Mouse (Mus musculus) thymus, adult 2 months (tissue): ENCODE data around the gene Acss1. TPM values are rescaled to one million over a fixed set of nuclear protein-coding genes. Genes with fewer than 3 reads are reported as not detected.

Source experiments
- DNase-seq: peaks from one replicate; pipeline ENCODE4 v3.0.0; 2021
- H3K27ac ChIP-seq: fragments of 200-500 bp; 2 replicates; pipeline ENCODE4 v1.5.1; 2012; ENCODE audit warnings: low read length, control low read depth; ENCODE audit not compliant: control insufficient read depth, insufficient read depth
- H3K27me3 ChIP-seq: fragments of 200-500 bp; 2 replicates; pipeline ENCODE4 v1.6.1; 2012; ENCODE audit warnings: mild to moderate bottlenecking, low read length, moderate library complexity, mixed read lengths; ENCODE audit not compliant: control insufficient read depth, insufficient read depth
- H3K36me3 ChIP-seq: fragments of 200-500 bp; 2 replicates; pipeline ENCODE4 v1.6.1; 2012; ENCODE audit warnings: mild to moderate bottlenecking, low read length, moderate library complexity; ENCODE audit not compliant: control insufficient read depth, insufficient read depth
- H3K4me1 ChIP-seq: fragments of 200-500 bp; replicated peaks from 2 replicates; pipeline ENCODE4 v1.6.1; 2012; ENCODE audit warnings: low read length; ENCODE audit not compliant: control insufficient read depth, insufficient read depth
- H3K4me3 ChIP-seq: fragments of 200-500 bp; 2 replicates; pipeline ENCODE4 v1.5.1; 2012; ENCODE audit warnings: mild to moderate bottlenecking, low read length, control low read depth, moderate library complexity; ENCODE audit not compliant: control insufficient read depth, insufficient read depth
- CTCF ChIP-seq: fragments of 200-500 bp; IDR thresholded peaks from 2 replicates; pipeline ENCODE4 v1.5.1; 2012; ENCODE audit warnings: mild to moderate bottlenecking, control low read depth, low read length, moderate library complexity, borderline replicate concordance; ENCODE audit not compliant: control insufficient read depth, poor library complexity, insufficient read depth; ENCODE audit errors: extremely low read depth
- POLR2A ChIP-seq: fragments of 200-500 bp; IDR thresholded peaks from 2 replicates; pipeline ENCODE4 v1.6.1; 2012; ENCODE audit warnings: mild to moderate bottlenecking, low read length, control low read depth, moderate library complexity; ENCODE audit not compliant: control insufficient read depth, poor library complexity, insufficient read depth; ENCODE audit errors: extremely low read depth
- WGBS: fragments of 180-500 bp; shearing (Covaris S2); methylation state at CpG from one replicate; pipeline ENCODE4 v1.1.7; 2018; 5-methylcytosine and 5-hydroxymethylcytosine counted together
- polyA plus RNA-seq: library from polyadenylated mRNA; depleted of rRNA; stranded (reverse); fragments of >200 nt; gene quantifications from 2 replicates; pipeline ENCODE4 v1.2.3, GENCODE M21; 2012

Gene Acss1
- polyA plus RNA-seq, 1 experiment, result 124 TPM

GRCm38 (mm10) chr2:150645225-150645624 is 23.1 kb downstream of the Acss1 start:
- DNase-seq, result no peak
- no peak for TF ChIP-seq POLR2A
- no peak for TF ChIP-seq CTCF
- Histone ChIP-seq H3K4me3 (no peak overlapping the region), H3K27me3 (no peaks in the 10 kb centered on the region), H3K36me3 (peaks cover 21% of the 10 kb centered on the region), H3K27ac (no peak overlapping the region), H3K4me1 (peaks cover 12% of the 10 kb centered on the region)
- WGBS, result 95% methylated on average over 4 of the region's 4 CpGs

DNA sequence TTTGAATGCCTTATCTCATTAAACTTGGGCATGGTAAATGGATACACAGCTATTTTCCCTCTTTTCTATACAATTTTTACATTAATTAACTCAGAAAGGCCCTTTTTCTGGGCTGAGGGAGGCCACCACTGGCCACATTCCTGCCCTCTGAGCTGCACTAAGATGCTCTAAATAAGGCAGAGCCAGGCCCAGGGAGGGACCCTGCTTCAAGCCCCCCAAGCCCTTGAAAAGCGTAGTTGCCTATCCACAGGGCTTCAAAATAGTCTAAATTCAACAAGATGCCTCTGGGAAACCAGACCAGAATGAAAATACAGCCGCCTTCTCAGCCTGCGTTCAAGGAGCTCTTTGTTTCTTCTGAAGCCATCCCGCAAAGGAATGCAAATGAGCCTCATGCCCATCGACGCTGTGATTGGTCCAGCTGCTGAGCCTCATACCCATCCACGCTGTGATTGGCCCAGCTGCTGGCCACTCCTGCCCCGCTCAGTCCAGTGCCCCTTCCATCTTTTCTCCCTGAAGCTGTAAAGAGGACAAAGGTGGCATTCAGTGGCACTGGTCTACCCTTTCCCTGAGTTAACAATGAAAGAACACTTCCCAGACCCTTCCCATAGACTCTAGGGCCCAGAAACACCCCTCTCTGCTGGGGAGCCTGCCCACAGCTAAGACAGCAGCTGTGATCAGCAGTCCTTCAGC is 24.4 kb downstream of the Acss1 start:
- Histone ChIP-seq H3K36me3 (peaks cover 32% of the 10 kb centered on the region), H3K27me3 (no peaks in the 10 kb centered on the region), H3K4me3 (no peak overlapping the region), H3K27ac (no peak overlapping the region), H3K4me1 (peaks cover 12% of the 10 kb centered on the region)
- no peak for DNase-seq
- no peak for TF ChIP-seq POLR2A
- TF ChIP-seq CTCF, result no peak
- 98% methylated on average over 8 of the region's 8 CpGs for WGBS

GRCm38 (mm10) chr2:150643166-150643565 is 25.1 kb downstream of the Acss1 start:
- Histone ChIP-seq H3K36me3 (peaks cover 34% of the 10 kb centered on the region), H3K27me3 (no peaks in the 10 kb centered on the region), H3K4me1 (peaks cover 8% of the 10 kb centered on the region), H3K4me3 (no peak overlapping the region), H3K27ac (no peak overlapping the region)
- 100% methylated on average over 1 of the region's 1 CpGs for WGBS
- TF ChIP-seq CTCF (no peak), POLR2A (no peak)
- DNase-seq, result no peak

DNA sequence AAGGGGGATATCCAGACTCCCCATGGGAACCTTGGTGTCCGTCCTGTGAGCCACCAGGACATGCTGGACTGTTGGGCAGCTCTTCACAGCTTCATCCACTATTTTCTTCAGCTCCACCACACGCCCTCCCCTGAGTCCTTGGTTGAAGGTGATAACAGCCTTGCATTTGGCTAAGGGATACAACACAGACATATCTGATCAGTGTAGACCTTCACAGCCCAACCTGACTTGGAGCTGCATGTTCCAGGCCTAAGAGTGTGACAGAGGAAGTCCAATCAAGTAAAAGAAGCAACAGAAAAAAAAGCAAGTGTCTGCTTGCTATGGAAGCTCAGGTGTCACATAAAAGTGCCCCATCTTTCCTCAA is 29.9 kb downstream of the Acss1 start:
- DNase-seq, result no peak
- WGBS, result 91% methylated on average over 2 of the region's 2 CpGs
- Histone ChIP-seq H3K4me3 (no peak overlapping the region), H3K36me3 (peaks cover 66% of the 10 kb centered on the region), H3K27me3 (no peaks in the 10 kb centered on the region), H3K27ac (no peak overlapping the region), H3K4me1 (no peaks in the 10 kb centered on the region)
- TF ChIP-seq POLR2A, result no peak
- no peak for TF ChIP-seq CTCF

DNA sequence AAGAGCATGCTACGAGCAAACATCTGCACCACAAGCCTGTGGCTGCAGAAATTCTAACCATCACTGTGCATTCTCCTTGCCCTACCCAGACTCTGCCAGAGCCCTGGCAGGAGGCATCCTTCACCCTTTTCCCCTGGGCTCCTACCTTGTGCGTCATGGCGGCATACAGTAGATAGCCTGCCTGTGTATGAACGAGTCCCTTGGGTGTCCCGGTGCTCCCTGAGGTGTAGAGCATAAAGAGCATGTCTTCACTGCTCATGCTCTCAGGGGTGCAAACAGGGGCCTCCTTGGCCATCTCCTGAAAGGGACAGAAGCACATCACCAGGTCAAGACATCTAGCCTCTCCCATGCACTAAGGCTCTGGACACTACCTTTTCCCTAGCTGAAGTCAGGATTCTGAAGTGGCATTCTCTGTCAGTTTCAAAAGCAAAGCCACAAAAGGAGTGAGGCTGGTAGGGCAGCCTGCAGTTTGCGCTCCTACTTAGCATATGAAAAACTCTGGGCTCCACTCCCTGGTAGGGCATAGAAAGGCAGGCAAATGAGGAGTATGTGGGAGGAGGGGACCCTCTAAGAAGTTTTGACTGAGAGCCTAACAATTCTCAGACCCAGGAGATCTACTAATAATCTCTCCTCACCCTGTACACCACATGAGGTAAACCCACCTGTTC is 30.5 kb downstream of the Acss1 start:
- Histone ChIP-seq H3K4me3 (no peak overlapping the region), H3K36me3 (peaks cover 65% of the 10 kb centered on the region), H3K27ac (no peak overlapping the region), H3K4me1 (no peaks in the 10 kb centered on the region), H3K27me3 (no peaks in the 10 kb centered on the region)
- no peak for TF ChIP-seq CTCF
- no peak for TF ChIP-seq POLR2A
- DNase-seq, result no peak
- 95% methylated on average over 6 of the region's 6 CpGs for WGBS

DNA sequence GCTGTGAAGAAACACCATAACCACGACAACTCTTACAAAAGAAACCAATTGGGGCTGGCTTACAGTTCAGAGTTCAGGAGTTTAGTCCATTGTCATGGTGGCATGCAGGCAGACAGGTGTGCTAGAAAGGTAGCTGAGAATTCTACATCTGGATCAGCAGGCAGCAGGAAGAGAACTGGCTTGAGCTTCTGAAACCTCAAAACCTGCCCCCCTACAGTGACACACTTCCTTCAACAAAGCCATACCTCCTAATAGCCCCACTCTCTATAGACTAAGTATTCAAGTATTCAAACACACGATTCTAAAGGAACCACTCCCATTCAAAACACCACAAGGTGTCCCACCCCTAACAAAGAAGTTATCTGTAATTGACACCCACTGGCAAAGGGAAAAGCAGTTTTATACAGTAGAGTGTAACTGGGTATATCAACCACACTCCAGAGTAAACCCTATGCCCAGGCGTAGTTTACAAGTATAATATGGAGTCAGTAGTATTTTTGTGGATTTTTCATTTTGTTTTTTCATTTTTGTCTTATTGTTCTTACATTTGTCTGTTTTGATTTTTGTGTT is 32.3 kb downstream of the Acss1 start:
- Histone ChIP-seq H3K4me3 (no peak overlapping the region), H3K27me3 (no peaks in the 10 kb centered on the region), H3K27ac (no peak overlapping the region), H3K4me1 (no peaks in the 10 kb centered on the region), H3K36me3 (peaks cover 51% of the 10 kb centered on the region)
- no peak for DNase-seq
- TF ChIP-seq CTCF (no peak), POLR2A (no peak)
- 83% methylated on average over 3 of the region's 3 CpGs for whole genome bisulfite sequencing

DNA sequence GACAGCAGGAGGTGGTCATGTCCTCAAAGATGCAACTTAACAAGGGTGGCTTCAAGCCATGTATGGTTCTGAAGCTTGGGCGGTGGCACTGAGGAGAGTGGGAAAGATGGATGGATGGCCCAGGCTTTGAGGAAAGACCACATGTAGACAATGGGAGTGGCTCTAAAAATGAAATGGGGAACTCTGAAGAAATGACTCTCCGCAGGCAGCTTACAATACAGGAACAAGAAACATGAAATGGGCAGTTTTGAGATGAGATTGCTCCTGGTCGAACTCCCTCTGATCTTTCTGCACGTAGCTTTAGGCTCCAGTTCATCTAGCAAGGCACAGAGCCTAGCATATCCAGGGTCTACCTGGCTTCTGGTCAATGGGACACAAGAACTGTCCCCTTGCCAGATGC is 39.0 kb downstream of the Acss1 start:
- 95% methylated on average over 4 of the region's 4 CpGs for WGBS
- DNase-seq, result no peak
- no peak for TF ChIP-seq POLR2A
- Histone ChIP-seq H3K27ac (no peak overlapping the region), H3K4me1 (no peaks in the 10 kb centered on the region), H3K4me3 (no peak overlapping the region), H3K27me3 (no peaks in the 10 kb centered on the region), H3K36me3 (peaks cover 55% of the 10 kb centered on the region)
